Mouse (Mus musculus): ENCODE measurements at regions not wholly inside any gene's neighbourhood (a gene's known extent, or its start where the extent isn't known, plus 50 kb on each side); places are given as distances from the start of the nearest gene placed in this dataset.
A peak's percentile ranks its signal among the peaks of the same experiment; 100 is the strongest.

DNA sequence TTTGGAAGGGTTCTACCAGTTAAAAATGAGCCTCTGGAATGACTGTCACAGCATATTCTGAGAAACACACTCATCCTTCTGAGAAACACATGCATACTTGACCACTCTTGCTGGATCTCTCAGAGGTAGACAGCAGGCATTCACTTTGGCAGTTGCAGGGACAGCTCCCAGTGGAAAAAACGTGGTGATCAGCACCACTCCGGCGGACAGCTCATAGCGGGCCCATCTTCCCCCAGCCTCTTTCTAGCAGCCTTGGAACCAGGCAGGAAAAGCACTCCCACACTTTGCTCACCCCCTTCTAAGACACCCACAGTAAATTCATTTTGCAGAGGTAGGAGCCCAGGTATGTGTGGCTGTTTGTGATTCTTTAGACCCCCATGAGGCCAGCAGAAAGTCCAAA, 442.7 kb downstream of the Prss52 start:
- Histone ChIP-seq H3K36me3 (ENCODE audit: control insufficient read depth, insufficient read depth, low read length) (no peaks in the 10 kb centered on the region), H3K4me3 (no peak overlapping the region), H3K4me1 (ENCODE audit: control insufficient read depth, insufficient read depth, low read length) (no peaks in the 10 kb centered on the region), H3K79me2 (replicated peaks; ENCODE audit: control insufficient read depth, insufficient read depth, low read length) (no peaks in the 10 kb centered on the region), H3K9ac (ENCODE audit: low read depth, low read length) (no peak overlapping the region), H3K27ac (no peak overlapping the region), H3K27me3 (ENCODE audit: control insufficient read depth, insufficient read depth, low read length) (no peaks in the 10 kb centered on the region)
- peak; percentile 27 to 56 for DNase-seq
- TF ChIP-seq CTCF (IDR thresholded peaks at IDR 0.05) (no peak), EP300 (IDR thresholded peaks at IDR 0.05; ENCODE audit: insufficient read depth, low read depth, low read length) (no peak), POLR2A (IDR thresholded peaks at IDR 0.05; ENCODE audit: insufficient read depth, low read depth, low read length) (no peak)
- 2% methylated on average over 4 of the region's 4 CpGs for WGBS
- intact Hi-C loops (cut with DNase I): no loop called here

DNA sequence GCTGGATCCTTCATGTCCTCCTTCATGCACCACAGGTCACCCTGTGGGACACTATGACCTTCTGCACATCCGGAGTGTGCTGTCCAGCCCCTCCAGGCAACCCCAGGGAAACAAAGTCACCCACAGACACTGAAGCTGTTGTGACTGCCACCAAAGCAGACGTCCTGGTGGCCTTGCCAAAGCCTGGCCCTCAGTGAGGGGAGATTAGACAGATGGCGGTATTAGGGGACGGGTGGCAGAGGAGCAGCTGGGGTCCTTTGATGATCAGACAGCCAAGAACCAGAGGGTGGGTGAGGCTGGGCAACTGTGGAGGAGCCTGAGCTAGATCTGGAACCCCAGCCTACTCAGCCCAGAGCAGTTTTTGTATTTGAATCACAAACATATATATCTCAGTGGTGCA, 448.9 kb downstream of the Prss52 start:
- no peak for TF ChIP-seq POLR2A (IDR thresholded peaks at IDR 0.05; ENCODE audit: insufficient read depth, low read depth, low read length)
- no peak for TF ChIP-seq EP300 (IDR thresholded peaks at IDR 0.05; ENCODE audit: insufficient read depth, low read depth, low read length)
- no peak for TF ChIP-seq CTCF (IDR thresholded peaks at IDR 0.05)
- no peak overlapping the region for H3K9ac ChIP-seq (ENCODE audit: low read depth, low read length)
- no peaks in the 10 kb centered on the region for H3K4me1 ChIP-seq (ENCODE audit: control insufficient read depth, insufficient read depth, low read length)
- no peak overlapping the region for H3K27ac ChIP-seq
- DNase-seq: no peak
- H3K79me2 ChIP-seq (replicated peaks; ENCODE audit: control insufficient read depth, insufficient read depth, low read length): no peaks in the 10 kb centered on the region
- H3K27me3 ChIP-seq (ENCODE audit: control insufficient read depth, insufficient read depth, low read length): 0 out of 2 replicates have a peak, but pooled peaks cover 2% of the 10 kb centered on the region
- no peak overlapping the region for H3K4me3 ChIP-seq
- intact Hi-C loops (cut with DNase I): no loop called here
- H3K36me3 ChIP-seq (ENCODE audit: control insufficient read depth, insufficient read depth, low read length): no peaks in the 10 kb centered on the region
- WGBS: 45% methylated on average over 4 of the region's 4 CpGs

DNA sequence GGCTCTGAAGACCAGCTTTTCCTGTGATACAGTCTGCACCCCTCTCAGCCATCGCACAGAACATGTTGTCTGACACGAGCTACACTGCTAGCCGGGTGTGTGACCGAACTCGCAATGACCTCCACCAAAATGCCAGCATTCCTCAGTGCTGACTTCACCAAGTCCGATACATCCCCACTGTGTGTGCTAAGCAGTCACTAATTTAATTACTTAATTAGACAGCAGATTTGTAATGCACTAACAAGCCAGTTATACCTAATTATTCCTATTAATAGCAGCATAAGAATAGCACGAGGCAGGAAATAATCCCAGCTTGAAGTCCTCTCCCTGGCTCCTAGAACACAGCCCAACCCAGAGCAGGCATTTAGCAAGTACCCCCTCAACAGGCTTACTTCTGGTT, 452.0 kb downstream of the Prss52 start:
- Histone ChIP-seq H3K27ac (no peak overlapping the region), H3K4me3 (no peak overlapping the region), H3K4me1 (ENCODE audit: control insufficient read depth, insufficient read depth, low read length) (no peaks in the 10 kb centered on the region), H3K9ac (ENCODE audit: low read depth, low read length) (no peak overlapping the region), H3K79me2 (replicated peaks; ENCODE audit: control insufficient read depth, insufficient read depth, low read length) (no peaks in the 10 kb centered on the region), H3K27me3 (ENCODE audit: control insufficient read depth, insufficient read depth, low read length) (0 out of 2 replicates have a peak, but pooled peaks cover 2% of the 10 kb centered on the region), H3K36me3 (ENCODE audit: control insufficient read depth, insufficient read depth, low read length) (no peaks in the 10 kb centered on the region)
- DNase-seq: no peak
- intact Hi-C loops (cut with DNase I): no loop called here
- no peak for TF ChIP-seq CTCF (IDR thresholded peaks at IDR 0.05)
- no peak for TF ChIP-seq EP300 (IDR thresholded peaks at IDR 0.05; ENCODE audit: insufficient read depth, low read depth, low read length)
- TF ChIP-seq POLR2A (IDR thresholded peaks at IDR 0.05; ENCODE audit: insufficient read depth, low read depth, low read length): no peak
- WGBS: 70% methylated on average over 7 of the region's 7 CpGs

DNA sequence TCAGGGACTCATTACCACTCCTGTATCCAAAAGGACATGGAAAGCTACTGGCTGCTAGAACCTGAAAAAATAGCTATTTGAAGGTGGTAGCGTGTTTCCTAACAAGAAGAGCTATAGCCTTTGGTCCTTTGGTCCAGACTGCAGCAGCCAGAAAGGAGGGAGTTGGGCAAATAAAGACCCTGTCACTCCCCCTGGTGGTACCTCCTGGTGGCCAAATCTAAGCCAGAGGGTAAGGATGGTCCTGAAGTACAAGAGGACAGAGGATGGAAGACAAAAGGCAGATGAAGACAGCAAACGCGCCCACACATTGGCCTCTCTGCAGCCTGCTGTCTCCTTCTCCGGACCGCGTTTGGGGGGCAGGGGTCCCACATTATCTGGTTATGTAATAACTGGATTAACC, 453.4 kb downstream of the Prss52 start:
- Histone ChIP-seq H3K4me3 (no peak overlapping the region), H3K27me3 (ENCODE audit: control insufficient read depth, insufficient read depth, low read length) (0 out of 2 replicates have a peak, but pooled peaks cover 2% of the 10 kb centered on the region), H3K36me3 (ENCODE audit: control insufficient read depth, insufficient read depth, low read length) (no peaks in the 10 kb centered on the region), H3K27ac (no peak overlapping the region), H3K79me2 (replicated peaks; ENCODE audit: control insufficient read depth, insufficient read depth, low read length) (no peaks in the 10 kb centered on the region), H3K9ac (ENCODE audit: low read depth, low read length) (no peak overlapping the region), H3K4me1 (ENCODE audit: control insufficient read depth, insufficient read depth, low read length) (no peaks in the 10 kb centered on the region)
- intact Hi-C loops (cut with DNase I): no loop called here
- DNase-seq: no peak
- TF ChIP-seq CTCF (IDR thresholded peaks at IDR 0.05) (no peak), POLR2A (IDR thresholded peaks at IDR 0.05; ENCODE audit: insufficient read depth, low read depth, low read length) (no peak), EP300 (IDR thresholded peaks at IDR 0.05; ENCODE audit: insufficient read depth, low read depth, low read length) (no peak)
- WGBS: 72% methylated on average over 6 of the region's 6 CpGs

DNA sequence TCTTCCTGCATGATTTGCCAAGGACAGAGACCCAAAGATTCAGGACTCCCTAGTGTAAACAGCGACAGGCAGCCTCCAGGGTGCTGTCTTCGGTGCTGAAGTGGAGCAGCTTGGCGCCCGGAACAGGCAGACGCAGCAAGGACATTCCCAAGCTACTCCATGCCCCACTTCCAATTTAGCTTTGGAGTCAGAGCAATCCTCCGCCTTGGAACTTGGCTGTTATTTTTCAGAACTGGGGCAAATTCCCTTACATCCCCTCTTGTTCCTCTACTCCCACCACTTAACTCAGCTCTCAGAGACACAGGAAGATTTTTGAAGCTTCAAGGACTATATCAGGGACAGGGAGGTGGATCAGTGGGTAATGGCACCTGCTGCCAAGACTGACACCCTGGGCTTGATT, 464.6 kb downstream of the Prss52 start:
- peak in 1 of 2 experiments; percentile 26 for DNase-seq
- TF ChIP-seq CTCF (IDR thresholded peaks at IDR 0.05): no peak
- TF ChIP-seq POLR2A (IDR thresholded peaks at IDR 0.05; ENCODE audit: insufficient read depth, low read depth, low read length): no peak
- TF ChIP-seq EP300 (IDR thresholded peaks at IDR 0.05; ENCODE audit: insufficient read depth, low read depth, low read length): no peak
- Histone ChIP-seq H3K9ac (ENCODE audit: low read depth, low read length) (no peak overlapping the region), H3K4me3 (no peak overlapping the region), H3K27me3 (ENCODE audit: control insufficient read depth, insufficient read depth, low read length) (no peaks in the 10 kb centered on the region; the same call in 1 of the 2 replicates), H3K4me1 (ENCODE audit: control insufficient read depth, insufficient read depth, low read length) (no peaks in the 10 kb centered on the region), H3K36me3 (ENCODE audit: control insufficient read depth, insufficient read depth, low read length) (no peaks in the 10 kb centered on the region), H3K79me2 (replicated peaks; ENCODE audit: control insufficient read depth, insufficient read depth, low read length) (no peaks in the 10 kb centered on the region), H3K27ac (no peak overlapping the region)
- intact Hi-C loops (cut with DNase I): no loop called here
- 6% methylated on average over 6 of the region's 6 CpGs for WGBS

DNA sequence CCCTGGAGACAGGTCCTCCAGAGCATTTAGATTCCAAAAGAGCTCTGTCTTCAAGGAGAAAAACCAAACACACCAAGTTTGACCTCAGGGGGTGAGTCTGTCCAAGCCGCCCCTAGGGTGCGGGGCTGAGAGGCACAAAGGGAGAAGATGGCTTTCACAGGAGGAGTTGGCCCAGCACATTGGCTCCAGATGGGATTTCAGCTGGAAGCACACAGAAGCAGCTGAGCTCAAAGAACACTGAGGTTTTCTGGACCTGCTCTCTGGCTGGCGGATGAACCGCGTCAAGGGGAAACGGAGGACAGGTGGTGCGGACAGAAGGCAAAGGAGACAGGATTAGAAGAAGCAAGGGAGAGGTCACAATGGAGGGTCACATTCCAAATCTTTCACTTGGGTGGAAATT, 466.9 kb downstream of the Prss52 start:
- Histone ChIP-seq H3K36me3 (ENCODE audit: control insufficient read depth, insufficient read depth, low read length) (no peaks in the 10 kb centered on the region), H3K4me3 (no peak overlapping the region), H3K9ac (ENCODE audit: low read depth, low read length) (no peak overlapping the region), H3K27ac (no peak overlapping the region), H3K79me2 (replicated peaks; ENCODE audit: control insufficient read depth, insufficient read depth, low read length) (no peaks in the 10 kb centered on the region), H3K27me3 (ENCODE audit: control insufficient read depth, insufficient read depth, low read length) (no peaks in the 10 kb centered on the region), H3K4me1 (ENCODE audit: control insufficient read depth, insufficient read depth, low read length) (no peaks in the 10 kb centered on the region)
- intact Hi-C loops (cut with DNase I): no loop called here
- TF ChIP-seq EP300 (IDR thresholded peaks at IDR 0.05; ENCODE audit: insufficient read depth, low read depth, low read length) (no peak), POLR2A (IDR thresholded peaks at IDR 0.05; ENCODE audit: insufficient read depth, low read depth, low read length) (no peak), CTCF (IDR thresholded peaks at IDR 0.05) (no peak)
- no peak for DNase-seq
- WGBS: 89% methylated on average over 7 of the region's 7 CpGs

All from heart, adult 2 months (tissue).